Mouse (Mus musculus) CH12.LX (cell line): ENCODE results near the gene Slc32a1. TPM values are rescaled to one million over a fixed set of nuclear protein-coding genes. Genes with fewer than 3 reads are reported as not detected.

Experiments used
- DNase-seq: peaks from one replicate; pipeline ENCODE4 v3.0.0-alpha.2; 2013; ENCODE audit errors: extremely low read depth
- H3K27ac ChIP-seq: 2 replicates; pipeline ENCODE4 v1.5.1; 2012; ENCODE audit warnings: low read depth, mild to moderate bottlenecking, control low read depth, moderate library complexity; ENCODE audit not compliant: insufficient read depth
- H3K27me3 ChIP-seq: replicated peaks from 2 replicates; pipeline ENCODE3; 2012; ENCODE audit warnings: inconsistent platforms
- H3K36me3 ChIP-seq, 2 experiments: replicated peaks in 1 of 2; 2 replicates each; pipeline versions ENCODE3 to v1.6.1; 2012; ENCODE audit warnings: inconsistent platforms in 1 of 2, low read length in 1 of 2, mild to moderate bottlenecking in 1 of 2, mixed read lengths in 1 of 2, moderate library complexity in 1 of 2; ENCODE audit not compliant: control insufficient read depth in 1 of 2, insufficient read depth in 1 of 2
- H3K4me1 ChIP-seq, 2 experiments: 2 replicates each; pipeline ENCODE4 v1.6.1; 2012; ENCODE audit warnings: inconsistent platforms in 1 of 2, moderate library complexity in 1 of 2; ENCODE audit not compliant: insufficient read depth in 2 of 2, control insufficient read depth in 1 of 2
- H3K4me2 ChIP-seq: 2 replicates; pipeline ENCODE4 v1.6.1; 2012; ENCODE audit warnings: low read depth, mild to moderate bottlenecking, control low read depth; ENCODE audit not compliant: poor library complexity, insufficient read depth, severe bottlenecking
- H3K4me3 ChIP-seq, 3 experiments: fragments of 150-350 bp in 1 of 3; sonication (generic) in 1 of 3; replicated peaks in 1 of 3; 2 replicates each; pipeline versions ENCODE3 to v1.5.1; 2011 to 2012; ENCODE audit warnings: low read depth in 2 of 3, low read length in 2 of 3, mild to moderate bottlenecking in 2 of 3, moderate library complexity in 2 of 3, control low read depth in 1 of 3, improper control_type of control experiment in 1 of 3, inconsistent platforms in 1 of 3, mixed read lengths in 1 of 3; ENCODE audit not compliant: poor library complexity in 1 of 3
- H3K79me2 ChIP-seq: replicated peaks from 2 replicates; pipeline ENCODE4 v1.6.1; 2012; ENCODE audit warnings: mild to moderate bottlenecking, moderate library complexity; ENCODE audit not compliant: control insufficient read depth, poor library complexity, insufficient read depth, severe bottlenecking; ENCODE audit errors: extremely low read depth
- H3K9ac ChIP-seq: 2 replicates; pipeline ENCODE4 v1.6.1; 2012; ENCODE audit warnings: low read depth, mild to moderate bottlenecking, control low read depth, moderate library complexity; ENCODE audit not compliant: insufficient read depth
- H3K9me3 ChIP-seq: replicated peaks from 2 replicates; pipeline ENCODE3; 2012; ENCODE audit warnings: low read length, inconsistent platforms, mixed read lengths
- CTCF ChIP-seq, 2 experiments: IDR thresholded peaks in 1 of 2; conservative IDR thresholded peaks in 1 of 2; 2 replicates each; pipeline ENCODE4 v1.5.1; 2011 to 2012; ENCODE audit warnings: low read depth in 2 of 2, low read length in 2 of 2, improper control_type of control experiment in 1 of 2, inconsistent platforms in 1 of 2, mild to moderate bottlenecking in 1 of 2, moderate library complexity in 1 of 2
- ELF1 ChIP-seq: IDR thresholded peaks from 2 replicates; pipeline ENCODE4 v1.6.1; 2014; ENCODE audit warnings: low read depth, mild to moderate bottlenecking, inconsistent platforms, low read length, improper control_type of control experiment
- GABPA ChIP-seq: IDR thresholded peaks from 2 replicates; pipeline ENCODE4 v1.6.1; 2012; ENCODE audit warnings: low read depth, low read length, improper control_type of control experiment, inconsistent platforms; ENCODE audit not compliant: insufficient replicate concordance
- HCFC1 ChIP-seq: IDR thresholded peaks from 2 replicates; pipeline ENCODE4 v1.6.1; 2012; ENCODE audit warnings: low read depth, mild to moderate bottlenecking, inconsistent platforms, low read length, improper control_type of control experiment
- JUN ChIP-seq: IDR thresholded peaks from 2 replicates; pipeline ENCODE4 v1.6.1; 2011; ENCODE audit warnings: low read depth, mild to moderate bottlenecking, low read length, improper control_type of control experiment, moderate library complexity; ENCODE audit not compliant: insufficient read depth
- JUND ChIP-seq: conservative IDR thresholded peaks from 2 replicates; pipeline ENCODE4 v1.6.1; 2011; ENCODE audit warnings: low read depth, low read length, improper control_type of control experiment
- MAZ ChIP-seq: IDR thresholded peaks from 2 replicates; pipeline ENCODE4 v1.6.1; 2012; ENCODE audit warnings: low read depth, mild to moderate bottlenecking, inconsistent platforms, low read length, improper control_type of control experiment, moderate library complexity
- NELFE ChIP-seq: IDR thresholded peaks from 2 replicates; pipeline ENCODE4 v1.6.1; 2011; ENCODE audit warnings: low read depth, low read length, improper control_type of control experiment
- PAX5 ChIP-seq: IDR thresholded peaks from 2 replicates; pipeline ENCODE4 v1.6.1; 2012; ENCODE audit warnings: low read length, inconsistent platforms, mixed read lengths
- POLR2A ChIP-seq: IDR thresholded peaks from 2 replicates; pipeline ENCODE4 v1.6.1; 2011; ENCODE audit warnings: low read depth, mild to moderate bottlenecking, improper control_type of control experiment, low read length
- POLR2AphosphoS2 ChIP-seq: IDR thresholded peaks from 2 replicates; pipeline ENCODE4 v1.6.1; 2011; ENCODE audit warnings: low read depth, low read length, improper control_type of control experiment
- TBP ChIP-seq: conservative IDR thresholded peaks from 2 replicates; pipeline ENCODE4 v1.6.1; 2011; ENCODE audit warnings: low read depth, low read length, improper control_type of control experiment
- TCF12 ChIP-seq: IDR thresholded peaks from 2 replicates; pipeline ENCODE4 v1.6.1; 2014; ENCODE audit warnings: low read depth, mild to moderate bottlenecking, inconsistent platforms, low read length, improper control_type of control experiment
- USF1 ChIP-seq: IDR thresholded peaks from 2 replicates; pipeline ENCODE4 v1.6.1; 2014; ENCODE audit warnings: low read depth, mild to moderate bottlenecking, inconsistent platforms, low read length, improper control_type of control experiment
- USF2 ChIP-seq: conservative IDR thresholded peaks from 2 replicates; pipeline ENCODE4 v1.6.1; 2011; ENCODE audit warnings: low read depth, low read length, improper control_type of control experiment
- ZC3H11A ChIP-seq: IDR thresholded peaks from 2 replicates; pipeline ENCODE4 v1.6.1; 2012; ENCODE audit warnings: low read depth, mild to moderate bottlenecking, inconsistent platforms, low read length, improper control_type of control experiment
- ZKSCAN1 ChIP-seq: IDR thresholded peaks from 2 replicates; pipeline ENCODE4 v1.6.1; 2012; ENCODE audit warnings: low read depth, inconsistent platforms, low read length, improper control_type of control experiment, borderline replicate concordance
- ZMIZ1 ChIP-seq: IDR thresholded peaks from 2 replicates; pipeline ENCODE4 v1.6.1; 2012; ENCODE audit warnings: low read depth, mild to moderate bottlenecking, inconsistent platforms, low read length, improper control_type of control experiment
- ZNF384 ChIP-seq: IDR thresholded peaks from 2 replicates; pipeline ENCODE4 v1.6.1; 2012; ENCODE audit warnings: low read depth, low read length, improper control_type of control experiment, inconsistent platforms
- dilution Hi-C: fragments of 300-500 bp; cut with MboI; formaldehyde crosslinking; loops from 2 replicates; pipeline ENCODE4 v1.14.3; 2020; ENCODE audit warnings: low sequenced_read_pairs; ENCODE audit not compliant: extremely low pct_unique_long_range_greater_than_20kb, extremely low pct_ligation_motif_present
- in situ Hi-C: fragments of 300-500 bp; cut with MboI; formaldehyde crosslinking; loops from 3 replicates; pipeline ENCODE4 v1.14.3; 2019; ENCODE audit warnings: low sequenced_read_pairs, low pct_ligation_motif_present, low pct_unique_long_range_greater_than_20kb, mixed read lengths
- polyA plus RNA-seq: library from polyadenylated mRNA; unstranded; fragments of >175 nt; gene quantifications from 2 replicates; pipeline ENCODE4 v1.2.1, GENCODE M21; 2012; ENCODE audit warnings: low read depth; ENCODE audit not compliant: insufficient read length
- total RNA-seq, 2 experiments: library from RNA; depleted of rRNA; stranded (reverse); fragments of 300-350 nt in 1 of 2; fragments of >200 nt in 1 of 2; gene quantifications; 2 replicates each; pipeline ENCODE4 v1.2.3; 2012 to 2014

Gene Slc32a1
- total and polyA plus RNA-seq, 3 experiments, result not detected

DNA sequence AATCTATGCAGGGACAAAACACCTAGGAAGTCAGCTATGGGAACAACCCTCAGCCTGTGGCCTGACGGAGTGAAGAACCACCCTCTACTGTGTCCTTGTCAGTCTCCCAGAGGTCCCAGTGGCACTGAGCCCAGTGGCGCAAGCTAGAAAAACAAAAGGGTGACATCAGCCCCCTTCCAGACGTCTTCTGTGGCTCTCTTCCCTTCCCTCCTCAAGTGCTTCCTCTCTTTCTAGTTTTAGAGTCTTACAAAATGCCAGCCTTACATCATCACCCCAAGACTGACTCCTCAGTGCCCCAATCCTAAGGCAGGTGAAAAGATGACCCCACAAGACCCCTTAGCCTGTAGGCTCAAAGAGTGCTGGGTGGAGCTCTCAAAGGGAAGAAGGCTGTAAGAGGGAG lies 20.1 kb upstream of the Slc32a1 start:
- no peaks in the 10 kb centered on the region for H3K79me2 ChIP-seq
- no peak overlapping the region for H3K27ac ChIP-seq
- dilution Hi-C loops, result no loop called here
- in situ Hi-C loops, result no loop called here
- no peaks in the 10 kb centered on the region for H3K36me3 ChIP-seq
- no peaks in the 10 kb centered on the region for H3K4me1 ChIP-seq
- H3K9me3 ChIP-seq, result peaks cover 8% of the 10 kb centered on the region
- no peak for DNase-seq
- TF ChIP-seq POLR2A, result no peak
- TF ChIP-seq ZC3H11A, result no peak
- TF ChIP-seq USF2, result no peak
- no peak for TF ChIP-seq ZKSCAN1
- no peak for TF ChIP-seq ZNF384
- no peak for TF ChIP-seq TCF12
- no peak for TF ChIP-seq HCFC1
- TF ChIP-seq TBP, result no peak
- TF ChIP-seq JUN, result no peak
- peaks cover 90% of the 10 kb centered on the region for H3K27me3 ChIP-seq
- no peak overlapping the region for H3K4me2 ChIP-seq
- no peak overlapping the region for H3K9ac ChIP-seq
- H3K4me3 ChIP-seq, result no peak overlapping the region

DNA sequence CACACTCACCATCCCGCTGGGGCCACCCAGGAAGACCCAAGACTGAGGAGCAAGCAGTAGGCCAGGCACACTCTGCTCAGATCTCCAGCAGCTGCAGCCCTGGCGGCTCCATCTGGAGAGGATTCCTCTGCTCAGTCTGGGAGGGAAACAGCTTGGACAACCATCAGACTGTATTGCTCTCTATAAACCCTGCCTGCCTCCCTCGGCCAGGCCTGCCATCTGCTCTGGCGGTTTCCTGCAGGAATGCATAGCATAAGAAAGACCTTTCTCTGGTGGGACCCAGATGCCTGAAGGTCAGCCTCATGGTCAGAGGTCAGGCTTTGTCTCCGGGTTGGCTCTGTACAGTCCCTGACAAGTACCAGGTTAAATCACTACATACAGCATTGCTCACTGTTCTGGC lies 19.3 kb upstream of the Slc32a1 start:
- H3K27me3 ChIP-seq, result peaks cover 92% of the 10 kb centered on the region
- dilution Hi-C loops (no loop called here), in situ Hi-C loops (no loop called here)
- H3K4me1 ChIP-seq, result no peaks in the 10 kb centered on the region
- no peak overlapping the region for H3K9ac ChIP-seq
- no peak overlapping the region for H3K4me3 ChIP-seq
- no peaks in the 10 kb centered on the region for H3K36me3 ChIP-seq
- H3K79me2 ChIP-seq, result no peaks in the 10 kb centered on the region
- no peak for DNase-seq
- no peak overlapping the region for H3K27ac ChIP-seq
- TF ChIP-seq ZMIZ1, result no peak
- no peak for TF ChIP-seq ZNF384
- TF ChIP-seq GABPA, result no peak
- TF ChIP-seq USF1, result no peak
- TF ChIP-seq POLR2AphosphoS2, result no peak
- TF ChIP-seq JUND, result no peak
- TF ChIP-seq PAX5, result no peak
- TF ChIP-seq ZKSCAN1, result no peak
- no peak for TF ChIP-seq ELF1
- no peak for TF ChIP-seq NELFE
- no peak for TF ChIP-seq MAZ
- no peak for TF ChIP-seq CTCF (conservative IDR thresholded peaks at IDR 0.05 in 1 of 2, IDR thresholded peaks at IDR 0.05 in 1 of 2; ENCODE audit: low read depth in 2 of 2, low read length in 2 of 2)
- no peak overlapping the region for H3K4me2 ChIP-seq
- peaks cover 5% of the 10 kb centered on the region for H3K9me3 ChIP-seq
